Mouse (Mus musculus): ENCODE measurements around the gene Resf1. TPM values are rescaled to one million over a fixed set of nuclear protein-coding genes. Genes with fewer than 3 reads are reported as not detected.
A peak's percentile ranks its signal among the peaks of the same experiment; 100 is the strongest.
"Not testable (repeated sequence)": the region's sequence is repeated elsewhere in the genome, so short reads cannot be mapped to it uniquely, and the experiment has no call there.

The Resf1 gene
- 8.0 and 8.4 TPM in 2 replicates for polyA plus RNA-seq (2012; rRNA removed)

DNA sequence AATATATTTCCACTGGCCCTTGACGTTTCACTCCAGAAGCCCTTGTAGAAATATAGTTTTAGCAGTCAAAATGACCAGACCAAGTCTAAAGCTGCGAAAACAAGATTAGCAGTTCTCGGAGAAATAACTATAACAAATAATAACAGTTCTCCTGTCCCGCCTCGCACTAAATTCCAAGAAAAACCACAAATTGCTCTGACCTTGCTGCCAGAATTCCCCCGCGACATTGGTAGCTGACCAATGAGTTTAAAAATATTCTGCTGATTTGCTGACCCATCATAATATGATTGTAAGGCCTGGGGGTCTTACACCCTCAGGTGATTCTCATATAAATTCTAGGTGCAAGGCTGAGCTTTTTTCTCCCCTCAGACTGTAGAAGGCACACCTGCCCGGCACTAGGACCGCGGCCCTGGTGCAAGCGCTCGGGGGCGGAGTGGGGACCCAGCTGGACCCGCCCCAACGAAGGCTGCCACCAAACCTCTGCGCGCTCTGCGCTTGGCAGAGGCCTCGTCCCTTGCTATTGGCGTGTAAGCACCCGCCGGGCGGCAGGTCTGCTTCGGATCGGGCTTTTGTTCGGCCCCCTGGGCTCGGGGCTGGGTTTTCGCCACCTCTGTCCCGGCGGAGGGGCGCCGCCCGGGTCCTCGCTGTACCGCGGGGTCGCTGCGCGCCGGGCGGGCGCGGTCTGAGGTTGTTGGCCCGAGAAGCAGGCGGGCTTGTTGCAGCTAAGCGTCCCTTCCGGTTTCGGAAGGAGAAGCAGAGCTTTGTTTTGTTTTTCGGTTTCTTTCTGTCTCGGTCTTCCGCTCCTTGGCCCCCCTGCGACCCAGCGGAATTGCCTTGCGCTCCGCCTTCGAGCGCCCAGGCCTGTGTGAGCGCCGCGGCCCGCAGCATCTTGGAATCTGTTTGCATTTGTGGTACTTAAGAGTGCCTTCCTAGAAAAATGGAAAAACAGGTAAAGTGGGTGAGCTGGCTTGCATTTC lies at the start of gene Resf1:
Gene Resf1 (plus strand): TSS at position 459 of the 977 bp plus-strand sequence.
- no peak for DNase-seq (ENCODE audit: low read depth)

DNA sequence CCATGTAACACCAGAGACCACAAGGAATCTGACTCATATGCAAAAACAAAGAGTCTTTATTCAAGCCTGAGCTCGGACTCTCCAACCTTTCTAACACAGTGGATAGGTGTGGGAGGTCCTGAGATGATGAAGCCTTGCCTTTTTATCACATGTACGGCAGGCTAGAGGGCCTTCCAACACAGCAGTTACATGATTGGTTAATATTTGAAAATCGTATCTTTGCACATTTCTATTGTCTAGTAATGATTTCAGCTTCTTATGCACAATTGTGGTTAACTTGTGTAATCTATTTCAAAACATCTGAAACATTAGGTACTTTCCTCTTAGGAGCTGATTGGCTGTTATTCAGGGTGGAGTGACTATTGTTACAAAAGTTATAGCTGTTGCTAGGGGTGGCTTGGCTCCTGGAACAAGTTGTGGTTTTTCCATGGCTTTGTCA lies 48.4 kb upstream of the Resf1 start:
- DNase-seq (ENCODE audit: low read depth): peak; percentile 78

GRCm38 (mm10) chr6:149267951-149268350 lies 41.3 kb upstream of the Resf1 start:
- DNase-seq (ENCODE audit: low read depth): no peak

DNA sequence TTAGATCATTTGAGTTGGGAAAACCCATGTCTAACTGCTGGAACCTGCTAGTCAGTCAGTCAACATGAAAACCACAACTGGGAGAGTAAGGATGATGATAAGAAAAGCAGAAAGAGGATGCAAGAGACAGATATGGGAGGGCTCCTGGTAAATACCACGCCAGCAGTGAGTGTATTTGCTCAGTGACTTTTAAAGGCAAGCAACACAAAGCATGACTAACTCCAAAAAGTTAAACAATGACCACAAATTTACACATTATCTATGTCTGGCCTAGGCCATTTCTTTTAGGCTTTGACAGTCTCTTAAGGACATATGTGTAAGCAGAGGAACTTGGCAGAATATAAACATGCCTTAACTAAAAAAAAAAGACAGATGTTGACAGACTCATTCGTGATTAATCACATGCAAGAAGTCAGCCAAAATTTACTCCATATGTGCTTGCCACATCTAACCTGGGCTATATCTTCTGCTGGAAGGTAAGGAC lies 30.9 kb upstream of the Resf1 start:
- DNase-seq (ENCODE audit: low read depth): no peak

- DNase-seq (ENCODE audit: low read depth): no peak
Observed at GRCm38 (mm10) chr6:149278866-149279265, 30.3 kb upstream of the Resf1 start.

- no peak for DNase-seq (ENCODE audit: low read depth)
Observed at GRCm38 (mm10) chr6:149280511-149280910, 28.7 kb upstream of the Resf1 start.

DNA sequence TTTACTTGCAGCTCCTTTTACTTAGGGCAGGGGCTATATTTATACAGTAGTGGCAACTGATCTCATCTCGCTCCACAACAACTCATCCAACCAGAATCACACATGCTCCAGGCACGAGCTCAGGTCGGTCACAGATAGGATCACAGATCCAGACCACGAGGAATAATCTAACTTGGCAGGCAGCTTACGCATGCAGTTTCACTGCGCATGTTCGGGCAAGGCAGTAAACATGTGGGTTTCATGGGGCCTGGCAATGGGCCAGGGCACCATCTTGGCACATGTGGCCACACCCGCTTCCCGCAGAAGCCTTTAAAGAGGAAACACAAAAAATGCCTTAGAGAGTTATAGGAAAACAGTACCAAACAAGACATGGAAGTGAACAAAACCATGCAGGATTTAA lies 21.0 kb upstream of the Resf1 start:
- not testable (repeated sequence) for DNase-seq (ENCODE audit: low read depth)

- DNase-seq (ENCODE audit: low read depth): not testable (repeated sequence)
Observed at GRCm38 (mm10) chr6:149303231-149303630, 6.0 kb upstream of the Resf1 start.

GRCm38 (mm10) chr6:149307092-149307491 lies 2.1 kb upstream of the Resf1 start:
- no peak for DNase-seq (ENCODE audit: low read depth)

DNA sequence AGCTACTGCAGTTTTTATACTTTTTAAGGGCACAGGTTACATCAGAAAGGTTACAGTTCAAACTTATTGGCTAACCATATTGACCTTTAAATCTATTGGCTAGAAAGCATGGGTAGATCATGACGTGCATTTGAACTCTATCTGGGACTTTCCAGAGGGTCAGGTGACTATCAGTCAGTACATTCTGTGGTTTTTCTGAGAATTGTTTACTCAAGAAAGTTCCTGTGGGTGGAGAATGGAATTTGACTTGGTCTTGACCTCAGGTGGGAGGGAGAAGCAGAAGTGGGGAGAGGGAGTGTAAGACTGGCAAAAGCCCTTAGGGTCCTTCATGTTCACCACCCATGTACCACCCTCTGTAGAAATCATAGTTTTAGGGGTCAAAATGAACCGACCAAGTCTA lies 1.4 kb upstream of the Resf1 start:
- no peak for DNase-seq (ENCODE audit: low read depth)

DNA sequence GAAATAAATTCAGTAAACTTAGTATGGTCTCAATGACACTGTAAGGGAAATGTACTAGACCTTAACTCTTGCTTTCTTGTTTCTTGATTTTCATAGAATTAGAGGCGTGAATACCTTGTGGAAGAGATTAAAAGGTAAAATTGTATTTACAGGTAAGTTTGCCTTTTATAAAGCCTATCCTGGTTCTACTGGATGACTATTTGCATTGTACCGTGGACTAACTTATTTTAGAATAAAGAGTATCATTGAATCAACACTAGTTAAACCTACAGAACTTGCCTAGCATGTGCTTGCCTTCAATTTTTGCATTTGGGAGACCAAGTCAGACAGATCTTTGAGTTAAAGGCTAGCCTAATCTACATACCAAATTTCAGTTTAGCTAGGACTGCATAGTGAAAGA lies 1.0 kb downstream of the Resf1 start:
- DNase-seq (ENCODE audit: low read depth): no peak

GRCm38 (mm10) chr6:149311044-149311443 lies 1.8 kb downstream of the Resf1 start:
- no peak for DNase-seq (ENCODE audit: low read depth)

DNA sequence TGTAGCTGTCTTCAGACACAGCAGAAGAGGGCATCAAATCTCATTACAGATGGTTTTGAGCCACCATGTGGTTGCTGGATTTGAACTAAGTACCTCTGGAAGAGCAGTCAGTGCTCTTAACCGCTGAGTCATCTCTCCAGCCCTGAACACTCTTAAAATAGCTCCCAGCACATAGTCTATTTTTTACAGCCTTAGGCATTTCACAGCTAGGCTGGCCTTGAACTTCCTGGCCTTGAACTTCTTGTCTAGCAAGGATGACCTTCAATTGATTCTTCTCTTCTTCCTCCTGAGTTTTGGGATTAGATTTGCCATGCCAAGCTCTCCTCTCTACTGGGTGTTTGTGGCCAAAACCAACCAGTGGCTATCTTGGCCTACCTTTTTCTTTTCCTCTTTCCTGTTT lies 2.6 kb downstream of the Resf1 start:
- no peak for DNase-seq (ENCODE audit: low read depth)

DNA sequence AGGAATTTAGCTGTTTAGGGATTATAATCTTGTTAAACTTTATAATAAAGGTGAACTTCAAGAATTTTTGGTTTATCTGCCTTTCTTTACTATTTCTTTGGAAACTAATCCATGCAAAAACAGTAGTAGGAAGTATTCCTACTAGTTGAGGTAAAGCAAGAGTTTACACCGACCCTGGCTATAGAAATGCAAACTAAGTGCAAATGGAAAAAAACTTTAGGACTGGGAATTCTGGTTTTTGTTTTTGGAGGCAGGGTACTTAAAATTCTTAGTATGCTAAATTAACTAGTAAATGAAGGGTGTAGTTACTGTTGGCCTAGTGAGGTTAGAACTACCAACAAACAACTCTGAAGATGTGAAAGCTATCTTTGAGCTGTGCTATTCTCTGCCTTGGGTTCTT lies 3.0 kb downstream of the Resf1 start:
- DNase-seq (ENCODE audit: low read depth): no peak

DNA sequence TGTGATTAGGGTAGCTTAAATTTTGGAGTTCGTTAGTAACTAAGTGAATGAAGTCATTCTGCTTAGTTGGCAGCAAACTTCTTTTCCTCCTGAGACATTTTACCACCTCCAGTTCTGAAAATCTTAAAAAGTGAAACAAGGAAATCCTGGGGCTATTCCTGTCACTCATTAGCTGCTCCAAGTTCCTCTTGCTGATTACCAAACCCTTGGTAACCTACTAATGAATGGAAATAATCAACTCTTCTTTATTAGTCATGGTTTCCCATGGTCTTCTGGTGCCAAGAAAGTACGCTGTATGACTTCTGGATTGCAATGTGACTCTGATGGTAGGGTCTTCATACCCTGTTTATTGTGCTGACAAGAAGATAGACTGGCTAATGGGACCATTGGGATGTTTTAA lies 5.7 kb downstream of the Resf1 start:
- no peak for DNase-seq (ENCODE audit: low read depth)

- no peak for DNase-seq (ENCODE audit: low read depth)
Observed at GRCm38 (mm10) chr6:149323523-149324241, 14.5 kb downstream of the Resf1 start.

GRCm38 (mm10) chr6:149324242-149324633 lies 15.0 kb downstream of the Resf1 start:
- DNase-seq (ENCODE audit: low read depth): no peak

DNA sequence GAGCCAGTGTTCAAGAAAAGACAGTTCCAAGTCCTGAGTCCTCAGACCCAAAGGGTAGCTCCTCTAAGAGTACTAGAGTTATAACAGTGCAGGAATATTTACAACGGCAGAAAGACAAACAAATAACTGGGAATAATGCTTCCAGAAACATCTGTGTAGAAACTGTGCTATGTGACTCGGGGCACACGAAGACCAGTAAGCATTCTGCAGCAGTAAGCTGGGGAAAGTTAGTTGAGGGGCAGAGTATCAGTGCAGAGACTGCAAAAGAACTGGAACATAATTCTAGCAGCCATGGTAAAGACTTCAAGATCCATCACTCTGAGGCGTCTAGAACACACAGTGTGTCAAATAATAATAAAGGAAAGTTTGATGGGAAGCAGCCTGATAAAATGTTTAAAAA lies 19.9 kb downstream of the Resf1 start:
- no peak for DNase-seq (ENCODE audit: low read depth)

DNA sequence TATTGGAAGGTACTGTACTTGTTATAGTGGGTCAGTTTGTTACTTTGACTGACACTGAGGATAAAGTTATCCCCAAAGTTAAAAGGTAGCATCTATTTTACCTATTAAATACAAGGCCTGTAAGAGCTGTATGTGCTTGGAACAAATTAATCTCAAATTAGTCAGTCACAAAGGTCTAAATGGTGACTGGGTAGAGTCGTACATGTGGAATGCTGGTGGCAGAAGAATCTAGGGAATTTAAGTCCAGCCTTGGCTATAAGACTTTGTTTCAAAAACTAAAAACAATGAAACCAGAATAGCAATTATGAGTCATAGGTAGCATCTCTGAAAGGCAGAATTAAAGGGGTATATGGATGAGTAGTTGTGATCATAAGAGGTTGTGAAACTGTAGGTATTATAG lies 21.1 kb downstream of the Resf1 start:
- no peak for DNase-seq (ENCODE audit: low read depth)

DNA sequence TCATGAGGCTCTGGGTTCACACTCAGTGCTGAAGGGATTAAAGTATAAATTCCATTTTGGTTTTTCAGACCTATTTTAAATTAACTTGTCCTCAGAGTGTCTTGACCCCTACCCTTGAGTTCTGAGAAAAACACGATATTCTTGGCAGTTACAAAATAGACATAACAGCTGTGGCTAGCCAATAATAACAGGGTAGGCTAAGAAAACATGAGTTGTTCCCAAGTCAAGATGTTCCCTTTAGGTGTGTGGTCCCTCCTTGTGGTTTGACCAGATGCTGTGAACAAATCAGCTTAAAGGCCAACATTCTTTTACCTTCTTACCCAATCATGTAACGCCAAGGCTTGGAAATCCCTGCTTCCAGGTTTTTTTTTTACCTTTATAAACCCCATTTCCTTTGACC lies 23.8 kb downstream of the Resf1 start:
- no peak for DNase-seq (ENCODE audit: low read depth)

GRCm38 (mm10) chr6:149337990-149338389 lies 28.8 kb downstream of the Resf1 start:
- no peak for DNase-seq (ENCODE audit: low read depth)

DNA sequence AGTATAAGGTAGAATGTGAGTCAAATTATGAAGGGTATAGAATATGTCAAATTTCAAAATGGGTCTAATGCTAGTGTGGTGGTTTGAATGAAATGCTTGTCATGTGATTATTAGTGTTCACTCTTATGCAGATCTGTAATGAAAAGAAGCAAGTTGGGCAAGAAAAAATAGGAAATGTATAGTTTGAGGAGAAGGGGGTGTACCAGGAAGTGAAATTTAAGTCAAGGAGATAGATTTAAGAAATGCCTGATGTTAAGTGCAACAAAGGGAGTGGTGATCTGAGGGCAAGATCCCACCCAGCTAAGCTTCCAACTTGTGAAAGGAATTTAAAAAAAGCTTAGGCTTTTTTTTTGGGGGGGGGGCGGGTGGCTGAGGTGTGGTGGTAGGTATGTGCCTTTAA lies 29.4 kb downstream of the Resf1 start:
- DNase-seq (ENCODE audit: low read depth): no peak

DNA sequence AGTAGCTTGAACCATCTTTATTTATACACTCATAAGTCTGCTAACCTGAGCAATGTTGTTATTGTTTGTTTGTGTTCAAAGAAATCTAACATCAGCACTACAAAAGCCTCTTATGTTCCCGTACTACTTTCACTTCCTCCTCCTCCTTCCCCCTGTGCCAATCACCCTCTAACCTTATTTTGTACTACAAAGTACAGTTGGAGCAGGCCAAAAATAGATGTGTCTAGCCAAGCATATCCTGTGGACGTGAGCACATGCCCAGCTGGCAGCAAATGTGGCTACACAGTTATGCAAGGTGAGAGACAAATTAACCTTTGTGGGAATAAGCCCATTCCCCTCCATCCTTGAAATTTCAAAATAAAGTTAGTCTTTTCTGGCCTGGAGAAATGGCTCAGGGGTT lies 34.6 kb downstream of the Resf1 start:
- DNase-seq (ENCODE audit: low read depth): peak; percentile 20
